Mouse (Mus musculus): ENCODE data around the gene Cdc37.

- TF ChIP-seq CTCF (IDR thresholded peaks at IDR 0.05; ENCODE audit: low read depth, low read length) = no peak
- TF ChIP-seq POLR2A (IDR thresholded peaks at IDR 0.05; ENCODE audit: insufficient read depth, low read length) = no peak
Measured at GRCm38 (mm10) chr9:21136401-21136800, 13.4 kb downstream of the Cdc37 start.

All from ES-Bruce4 (cell line).